Mouse (Mus musculus) embryo, embryonic 11.5 days (tissue): ENCODE measurements around the gene Esp1.
"Not testable (repeated sequence)": the region's sequence is repeated elsewhere in the genome, so short reads cannot be mapped to it uniquely, and the experiment has no call there.

Source experiments
- DNase-seq: peaks from one replicate; pipeline ENCODE4 v3.0.0-alpha.2; 2012; ENCODE audit warnings: low read depth, low spot score

Gene Esp1

DNA sequence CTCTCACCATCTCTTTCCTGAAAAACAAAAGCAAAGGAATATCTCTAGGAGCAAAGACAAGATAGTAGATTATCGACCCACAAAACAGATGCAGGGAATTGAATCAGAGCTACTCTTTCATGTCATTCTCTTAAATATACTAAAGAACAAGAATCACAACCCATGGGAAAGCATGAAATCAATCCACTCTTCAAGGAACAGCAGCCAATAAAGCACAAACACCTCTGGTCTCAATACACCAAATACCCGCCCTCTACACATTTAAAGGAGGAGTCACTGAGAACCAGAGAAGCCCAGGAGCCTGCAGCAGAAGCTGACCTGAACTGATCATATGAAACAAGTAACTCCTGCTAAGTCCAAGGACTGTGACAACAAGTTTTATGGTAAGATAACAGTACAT is at the start of gene Esp1:
Gene Esp1, plus strand, starts transcription at position 301 of the 400 bp plus-strand sequence.
- no peak for DNase-seq

DNA sequence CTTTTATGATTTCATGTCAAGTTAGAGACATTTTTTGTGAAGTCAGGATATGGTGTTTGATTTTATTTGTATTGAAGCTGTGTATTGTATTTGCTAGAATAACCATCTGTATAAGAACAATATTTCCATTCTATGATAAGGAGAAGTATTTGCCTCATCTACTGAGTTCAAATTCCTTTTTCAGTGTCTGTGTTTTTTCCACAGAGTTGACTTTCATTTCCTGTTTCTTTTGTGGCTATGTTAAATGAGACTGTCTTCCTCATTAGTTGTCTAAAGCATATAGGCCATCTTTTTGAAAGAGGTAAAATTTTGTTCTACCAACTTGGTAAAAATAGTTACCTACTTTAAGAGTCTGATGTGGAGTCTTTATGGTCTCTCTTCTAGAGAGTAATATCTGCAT is 10.6 kb upstream of the Esp1 start:
- DNase-seq, result no peak

DNA sequence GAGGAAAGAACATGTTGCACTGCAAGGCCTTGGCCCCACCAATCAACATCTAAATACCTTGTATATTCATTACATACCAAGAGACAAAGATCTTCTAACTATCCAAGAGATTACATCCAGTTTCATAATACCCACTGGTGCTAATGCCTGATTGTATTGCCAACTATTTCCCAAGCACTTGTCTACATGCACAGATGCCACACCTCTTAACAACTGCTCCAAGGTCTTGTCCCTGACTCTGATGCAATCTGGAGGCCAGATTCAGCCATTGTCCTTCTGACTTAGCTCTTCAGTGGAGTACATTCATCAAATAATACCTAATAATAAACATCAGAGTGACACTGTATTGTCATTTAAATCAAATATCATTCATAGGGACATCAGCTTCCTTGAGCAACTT is 9.9 kb upstream of the Esp1 start:
- not testable (repeated sequence) for DNase-seq

DNA sequence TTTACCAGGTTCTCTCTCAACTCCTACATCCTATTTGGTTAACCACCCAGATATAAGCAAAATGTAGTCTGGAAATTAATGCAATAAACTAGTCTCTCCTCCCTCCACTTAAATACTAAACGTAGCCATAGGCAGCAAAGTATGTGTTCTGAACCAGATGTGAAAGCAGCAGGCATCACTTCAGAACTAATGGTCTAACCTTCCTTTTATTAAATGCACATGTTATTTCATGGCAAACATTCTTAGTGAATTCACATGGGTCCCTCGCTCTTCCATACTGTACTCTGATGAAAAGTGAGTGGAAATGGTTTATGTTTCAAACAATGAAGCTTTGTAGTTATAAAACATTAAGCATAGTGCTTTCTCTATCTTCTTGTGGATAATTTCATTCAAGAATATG is 4.4 kb downstream of the Esp1 start:
- no peak for DNase-seq

DNA sequence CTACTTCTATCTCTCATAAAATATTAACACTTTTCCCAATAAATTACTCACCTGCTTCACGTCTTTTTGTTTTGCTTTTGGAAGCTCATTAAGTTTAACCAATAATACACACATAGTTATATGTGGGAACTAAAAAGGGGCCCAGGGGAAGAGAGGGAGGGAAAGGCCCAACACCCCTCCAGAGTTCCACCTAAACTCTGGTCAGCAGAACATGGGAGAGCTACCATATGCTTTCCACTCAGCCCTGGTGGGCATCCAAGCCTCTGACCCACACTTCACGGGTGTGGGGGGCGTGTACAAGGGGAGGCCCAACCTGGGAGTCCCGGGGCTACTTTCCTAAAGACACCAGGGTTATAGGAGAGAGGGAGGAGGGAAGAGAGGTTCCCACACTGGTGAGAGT is 4.8 kb downstream of the Esp1 start:
- DNase-seq, result no peak

DNA sequence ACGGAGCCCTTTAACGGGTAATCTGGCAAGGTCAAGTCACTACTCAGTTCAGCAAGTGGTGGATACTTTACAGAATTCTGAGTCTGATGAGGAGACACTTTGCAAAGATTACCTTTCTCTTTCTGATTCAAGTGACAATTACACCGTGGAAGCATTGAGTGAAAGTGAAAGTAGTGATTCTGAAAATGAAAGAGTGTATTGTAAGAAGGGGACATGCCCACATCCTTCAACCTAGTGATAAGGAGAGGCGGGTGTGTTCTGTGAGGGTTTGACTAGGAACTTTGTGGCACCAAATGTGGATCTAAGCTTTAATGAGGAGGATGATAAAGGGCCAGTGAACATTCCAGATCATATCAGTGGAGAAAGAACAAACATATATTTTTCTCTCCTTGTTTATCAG is 36.7 kb downstream of the Esp1 start:
- DNase-seq, result no peak

DNA sequence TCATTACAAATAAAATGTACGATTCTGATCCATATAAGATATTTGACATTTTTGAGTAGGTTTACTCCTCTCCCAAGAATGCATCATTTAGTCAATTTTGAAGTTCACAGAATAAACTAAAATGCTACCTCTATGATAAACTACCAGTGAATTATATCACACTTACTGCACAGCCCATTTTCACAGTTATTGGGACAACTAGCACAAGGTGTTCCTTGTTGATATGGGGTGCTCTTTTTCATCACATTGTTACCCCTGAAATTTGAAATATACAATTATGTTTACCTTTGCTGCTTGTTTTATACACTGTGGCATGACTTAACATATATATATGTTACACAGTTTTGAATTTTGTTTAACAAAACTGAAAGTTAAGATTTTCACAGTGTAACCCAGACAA is 40.2 kb downstream of the Esp1 start:
- DNase-seq, result no peak
